Mouse (Mus musculus) heart, postnatal 0 days (tissue): ENCODE measurements at regions not wholly inside any gene's neighbourhood (a gene's known extent, or its start where the extent isn't known, plus 50 kb on each side); places are given as distances from the start of the nearest gene placed in this dataset.

Experiments
- CTCF ChIP-seq: IDR thresholded peaks from 2 replicates; pipeline ENCODE4 v1.5.1; 2016; ENCODE audit warnings: antibody characterized with exemption, control low read depth, low read depth
- EP300 ChIP-seq: IDR thresholded peaks from 2 replicates; pipeline ENCODE4 v1.6.1; 2016; ENCODE audit warnings: antibody characterized with exemption, low read depth

- TF ChIP-seq CTCF (no peak), EP300 (no peak)
Observed at GRCm38 (mm10) chr13:101879561-101880081, 111.6 kb upstream of the Pik3r1 start.
